Mouse (Mus musculus) ovary, postnatal 36 days (tissue): ENCODE results near the gene BC024978.
A peak's percentile ranks its signal among the peaks of the same experiment; 100 is the strongest.
"Not testable (repeated sequence)": the region's sequence is repeated elsewhere in the genome, so short reads cannot be mapped to it uniquely, and the experiment has no call there.

ENCODE experiments used
- DNase-seq: peaks from one replicate; pipeline ENCODE4 v3.0.0; 2022; ENCODE audit warnings: low spot score, mixed read lengths

BC024978 gene

DNA sequence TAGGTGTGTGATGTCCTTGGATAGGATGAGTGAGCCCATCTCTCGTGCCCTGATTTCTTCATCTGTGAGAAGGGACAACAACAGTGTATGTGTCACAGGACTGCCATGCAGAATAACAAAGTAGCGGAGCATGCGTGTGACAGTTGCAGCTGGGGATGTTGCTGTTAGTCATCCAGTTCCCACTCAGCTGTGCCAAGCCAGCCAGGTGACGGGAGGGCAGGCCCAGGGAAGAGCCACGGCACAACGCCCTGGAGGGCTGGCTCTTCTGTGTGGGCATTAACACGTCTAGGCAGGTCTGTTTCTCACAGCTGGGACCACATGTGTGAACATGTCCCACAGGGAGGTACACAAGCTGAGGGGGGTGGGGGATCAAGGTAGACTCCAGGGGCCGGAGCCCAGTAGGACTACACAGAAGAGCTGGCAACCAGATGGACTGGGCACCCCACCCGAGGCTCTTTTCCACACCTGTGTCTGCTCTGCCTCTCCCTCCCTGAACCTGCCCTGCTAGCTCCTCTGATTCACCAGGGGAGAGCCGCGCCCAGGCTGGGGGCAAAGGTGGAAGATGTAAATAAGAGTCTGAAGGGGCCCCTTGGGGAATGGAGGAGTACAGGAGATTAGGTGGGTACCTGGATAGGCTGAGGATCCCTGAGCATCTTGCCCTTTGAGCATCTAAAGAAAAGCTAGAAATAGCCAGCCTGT, 29.4 kb downstream of the BC024978 start:
- DNase-seq: no peak

GRCm38 (mm10) chr7:27227276-27227675, 31.7 kb downstream of the BC024978 start:
- no peak for DNase-seq

DNA sequence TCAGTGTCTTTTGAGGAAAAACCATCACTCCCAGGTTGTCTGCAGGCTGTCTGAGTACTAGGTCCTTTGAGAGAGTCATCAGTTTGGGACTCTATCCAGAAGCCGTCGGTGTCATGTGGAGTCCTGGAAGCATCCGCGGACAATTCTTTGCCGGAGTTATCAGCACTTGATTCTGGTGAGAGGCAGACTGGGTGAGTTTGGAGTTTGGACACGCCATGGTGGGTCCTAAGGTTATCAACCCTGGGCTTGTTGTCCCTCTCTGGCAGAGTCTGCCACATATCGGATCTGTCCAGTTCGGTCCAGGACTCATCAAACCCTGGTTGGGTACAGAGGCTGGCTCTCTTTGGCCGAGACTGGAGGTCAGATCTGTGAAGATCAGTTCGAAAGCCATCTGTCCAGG, 32.1 kb downstream of the BC024978 start:
- DNase-seq: no peak

GRCm38 (mm10) chr7:27228281-27228821, 32.8 kb downstream of the BC024978 start, which contains the start of gene Itpkc:
Gene Itpkc (minus strand): TSS chr7:27228661.
- peak; percentile 91 for DNase-seq

DNA sequence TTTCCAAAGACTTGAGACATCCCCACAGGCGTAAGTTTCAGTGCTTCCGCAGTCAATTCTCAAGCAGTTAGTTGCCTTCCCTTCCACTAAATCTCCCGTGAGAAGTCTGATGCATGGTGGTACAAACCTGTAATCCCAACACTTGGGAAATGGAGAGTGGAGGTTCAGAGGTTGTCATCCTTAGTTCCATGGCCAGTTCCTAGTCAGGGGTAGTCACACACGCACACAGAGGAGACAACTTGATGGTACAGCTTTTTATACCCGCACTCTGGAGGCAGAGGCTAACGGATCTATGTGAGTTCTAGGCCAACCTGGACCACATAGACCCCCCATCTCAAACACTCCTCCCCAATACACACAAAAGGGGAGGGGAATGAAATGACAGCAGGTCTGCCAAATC, 33.3 kb downstream of the BC024978 start:
- no peak for DNase-seq

GRCm38 (mm10) chr7:27230781-27231180, 35.2 kb downstream of the BC024978 start:
- DNase-seq: no peak

- DNase-seq: no peak
These were observed 36.2 kb downstream of the BC024978 start for GRCm38 (mm10) chr7:27231693-27232331.

DNA sequence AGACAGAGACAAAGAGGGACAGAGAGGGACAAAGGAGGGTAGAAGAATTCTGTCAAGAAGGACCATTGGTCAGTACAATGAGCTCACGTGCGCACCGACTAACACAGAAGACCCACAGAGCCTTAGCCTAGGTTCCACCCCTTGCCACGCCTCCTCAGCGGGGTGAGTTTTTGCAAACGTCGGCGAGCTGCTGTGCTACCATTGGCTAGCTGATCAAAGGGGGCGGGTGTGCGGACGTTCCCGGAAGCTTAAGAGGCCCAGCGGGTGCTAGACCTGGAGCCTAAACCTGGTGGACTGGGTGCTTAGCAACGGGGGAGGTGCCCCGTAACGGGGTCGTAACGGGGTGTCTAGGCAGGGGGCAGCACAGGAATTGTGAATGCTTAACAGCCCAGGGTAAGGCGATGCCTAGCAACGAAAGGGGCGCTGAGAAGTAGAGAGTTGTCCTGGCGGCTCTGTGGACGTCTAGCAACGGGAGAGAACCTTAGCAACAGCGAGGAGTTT, 37.2 kb downstream of the BC024978 start, which contains the start of gene Coq8b:
Coq8b (plus strand) TSS at position 243 of the 501 bp plus-strand sequence.
- peak; percentile 91 for DNase-seq

- no peak for DNase-seq
These were observed 37.7 kb downstream of the BC024978 start for GRCm38 (mm10) chr7:27233300-27233699.

GRCm38 (mm10) chr7:27235726-27236125, 40.1 kb downstream of the BC024978 start:
- DNase-seq: no peak

GRCm38 (mm10) chr7:27237527-27237926, 41.9 kb downstream of the BC024978 start:
- no peak for DNase-seq

GRCm38 (mm10) chr7:27238568-27238967, 43.0 kb downstream of the BC024978 start:
- no peak for DNase-seq

DNA sequence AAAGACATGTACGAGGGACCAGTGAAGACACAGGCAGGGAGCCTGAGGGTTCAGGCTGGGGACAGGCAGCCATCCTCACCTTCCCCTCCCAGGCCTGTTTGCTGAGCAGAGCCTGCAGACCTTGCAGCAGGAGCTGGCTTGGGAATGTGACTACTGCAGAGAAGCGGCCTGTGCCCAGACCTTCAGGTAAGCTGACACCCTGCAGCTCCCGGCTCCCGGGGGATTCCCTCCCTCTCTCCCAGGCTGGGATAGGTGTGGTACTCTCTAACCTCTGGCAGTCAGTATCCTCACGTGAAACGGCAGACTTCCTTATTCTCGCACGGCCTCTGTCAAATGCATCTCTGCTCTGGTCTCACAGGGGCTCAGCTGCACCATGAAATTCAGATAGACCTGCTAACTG, 47.6 kb downstream of the BC024978 start:
- no peak for DNase-seq

DNA sequence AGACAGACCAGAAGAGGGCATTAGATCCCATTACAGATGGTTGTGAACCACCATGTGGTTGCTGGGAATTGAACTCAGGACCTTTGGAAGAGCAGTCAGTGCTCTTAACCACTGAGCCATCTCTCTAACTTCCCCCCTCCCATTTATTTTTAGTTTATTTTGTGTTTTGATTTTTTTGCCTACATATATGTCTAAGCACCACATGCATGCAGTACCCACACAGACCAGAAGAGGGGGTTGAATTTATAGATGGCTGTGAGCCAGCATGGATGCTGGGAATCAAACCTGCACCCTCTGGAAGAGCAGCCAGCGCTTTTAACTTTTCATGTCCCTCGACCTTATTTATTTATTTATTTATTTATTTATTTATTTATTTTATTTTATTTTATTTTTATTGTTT, 48.5 kb downstream of the BC024978 start:
- DNase-seq: not testable (repeated sequence)

DNA sequence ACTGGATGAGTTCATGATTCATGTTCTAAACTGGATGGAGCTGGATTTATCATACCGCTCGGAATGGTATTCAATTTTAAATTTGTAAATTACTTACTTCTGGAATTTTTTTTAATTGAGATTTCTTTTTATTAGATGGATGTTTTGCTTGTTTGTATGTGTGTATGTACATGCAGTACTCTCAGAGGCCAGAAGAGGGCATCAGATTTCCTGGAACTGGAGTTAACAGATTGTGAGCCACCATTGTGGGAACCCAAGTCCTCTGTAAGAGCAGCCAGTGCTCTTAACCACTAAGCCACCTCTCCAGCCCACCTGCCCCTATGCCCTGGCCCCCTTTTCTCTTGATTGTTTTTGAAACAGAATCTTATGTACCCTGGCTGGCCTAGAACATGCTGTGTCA, 53.6 kb downstream of the BC024978 start:
- no peak for DNase-seq

DNA sequence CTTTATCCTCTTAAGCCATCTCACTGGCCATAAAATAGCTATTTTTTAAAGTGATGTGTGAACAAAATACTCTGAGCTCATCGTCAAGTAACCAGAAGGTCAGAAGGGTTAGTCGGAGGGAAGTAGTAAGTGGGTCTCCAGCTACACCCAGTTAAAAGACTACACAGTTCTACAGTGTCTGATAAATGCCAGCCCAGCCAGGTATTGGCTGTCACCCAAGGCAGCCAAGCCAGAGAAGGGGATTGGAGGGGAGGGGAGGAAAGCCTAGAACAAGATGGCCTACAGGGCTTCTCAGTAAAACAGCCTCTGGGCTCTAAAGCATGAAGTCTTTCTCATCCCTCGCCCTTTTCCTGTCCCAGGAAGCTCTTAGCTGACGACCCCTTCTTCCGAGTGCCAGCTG, 54.3 kb downstream of the BC024978 start:
- no peak for DNase-seq

GRCm38 (mm10) chr7:27251946-27252345, 56.4 kb downstream of the BC024978 start:
- no peak for DNase-seq

DNA sequence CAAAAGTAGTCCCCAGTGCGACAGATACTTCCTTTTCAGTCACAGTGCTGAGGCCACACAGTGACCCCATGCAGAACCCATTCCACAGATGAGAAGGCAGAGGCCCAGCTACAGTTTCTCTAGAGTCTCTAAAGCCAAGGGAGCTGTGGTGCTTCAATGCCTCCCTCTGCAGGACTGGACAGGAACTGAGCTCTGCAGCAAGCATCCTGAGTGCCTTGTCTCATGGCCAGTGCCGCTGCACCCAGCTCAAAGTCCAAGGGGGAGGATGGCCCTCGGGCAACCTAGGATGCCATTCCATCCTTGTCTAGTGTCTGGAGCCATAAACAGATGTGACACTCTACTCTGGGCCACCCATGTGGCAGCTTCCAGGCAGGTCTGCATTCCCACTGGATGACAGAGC, 60.1 kb downstream of the BC024978 start:
- DNase-seq: no peak

DNA sequence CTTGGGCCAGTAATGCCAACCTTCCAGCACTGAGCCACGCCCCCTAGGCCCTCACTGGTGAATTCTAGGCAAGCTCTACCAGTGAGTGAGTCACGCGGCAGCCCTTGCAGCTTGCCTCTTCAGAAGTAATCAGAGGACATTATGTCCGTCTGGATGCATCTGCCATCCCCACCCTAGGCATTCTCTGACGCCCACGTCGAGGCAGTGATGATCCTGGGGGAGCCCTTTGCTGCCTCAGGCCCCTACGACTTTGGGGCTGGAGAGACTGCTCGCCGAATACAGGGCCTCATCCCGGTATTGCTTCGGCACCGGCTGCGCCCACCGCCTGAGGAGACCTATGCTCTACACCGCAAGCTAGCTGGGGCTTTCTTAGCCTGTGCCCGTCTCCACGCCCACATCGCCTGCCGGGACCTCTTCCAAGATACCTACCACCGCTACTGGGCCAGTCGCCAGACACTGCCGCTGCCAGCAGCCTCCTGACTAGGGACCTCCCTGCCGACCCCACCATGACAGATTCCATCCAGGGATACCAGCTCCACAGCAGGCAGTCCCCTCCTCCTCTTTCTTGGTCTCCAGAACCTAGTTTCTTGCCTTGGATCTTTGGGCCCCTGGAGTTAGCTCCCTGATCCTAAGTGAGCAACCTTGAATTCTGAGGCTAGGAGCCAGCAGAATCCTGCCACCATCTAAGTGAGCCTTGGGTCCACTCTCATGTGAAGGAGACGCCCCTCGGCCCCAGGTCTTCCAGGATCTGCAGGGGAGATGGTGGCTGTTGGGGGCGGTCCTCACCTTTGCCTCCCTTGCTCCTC, 61.7 kb downstream of the BC024978 start:
- DNase-seq: peak; percentile 71

- DNase-seq: no peak
These were observed 62.2 kb downstream of the BC024978 start for GRCm38 (mm10) chr7:27257852-27258204.

DNA sequence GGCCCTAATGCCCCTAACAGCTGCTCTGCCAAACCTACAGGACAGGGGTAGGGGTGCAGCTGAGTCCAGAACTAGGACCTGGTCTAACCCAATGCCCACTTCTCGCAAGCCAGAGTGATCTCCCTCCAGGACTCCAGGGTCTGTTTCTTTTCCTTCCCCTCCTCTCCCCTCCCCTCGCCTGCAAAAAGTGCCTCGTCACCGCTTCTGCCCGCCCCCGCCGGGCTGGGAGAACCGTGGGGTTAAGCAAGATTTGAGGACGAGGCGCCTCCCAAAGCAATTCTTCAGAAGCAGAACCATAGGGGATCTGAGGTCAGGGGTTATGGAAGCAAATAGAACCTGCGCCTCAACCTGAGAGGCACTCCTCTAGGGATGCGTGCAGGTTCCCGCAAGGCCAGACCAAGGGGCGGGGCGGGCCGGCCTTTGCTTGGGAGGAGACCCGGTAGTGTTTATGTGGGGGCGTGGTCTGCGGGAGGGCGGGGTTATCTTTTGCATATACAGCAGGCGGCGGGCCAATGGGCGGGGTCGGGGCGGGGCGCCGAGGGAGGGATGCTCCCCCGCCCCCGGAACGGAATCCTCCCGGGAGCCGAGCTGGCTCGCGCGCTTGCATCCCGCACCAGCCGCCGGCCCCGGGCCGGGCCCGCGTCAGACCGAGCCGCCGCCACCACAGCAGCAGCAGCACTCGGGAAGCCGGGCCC, 62.8 kb downstream of the BC024978 start, which contains the start of gene Numbl:
Numbl (plus strand) TSS at position 229 of the 695 bp plus-strand sequence.
- DNase-seq: peak; percentile 93

- no peak for DNase-seq
These were observed 63.7 kb downstream of the BC024978 start for GRCm38 (mm10) chr7:27259271-27259721.
